Mouse (Mus musculus) cerebral cortex, adult 2 months (tissue): ENCODE measurements around the gene Slc43a3.

ENCODE experiments used
- WGBS: fragments of 180-500 bp; shearing (Covaris S2); methylation state at CpG from one replicate; pipeline ENCODE4 v1.1.7; 2018; 5-methylcytosine and 5-hydroxymethylcytosine counted together

Gene Slc43a3

GRCm38 (mm10) chr2:84936474-84937429, at the start of gene Slc43a3:
Gene Slc43a3, plus strand, starts transcription at chr2:84936579.
- WGBS = 31% methylated on average over 38 of the region's 38 CpGs

GRCm38 (mm10) chr2:84886821-84887281, 49.5 kb upstream of the Slc43a3 start:
- under 1% methylated on average over 35 of the region's 39 CpGs for WGBS

- under 1% methylated on average over 58 of the region's 58 CpGs for WGBS
These were observed 48.7 kb upstream of the Slc43a3 start for GRCm38 (mm10) chr2:84887411-84888271.

- WGBS = 2% methylated on average over 28 of the region's 28 CpGs
These were observed 47.6 kb upstream of the Slc43a3 start for GRCm38 (mm10) chr2:84888657-84889315.

GRCm38 (mm10) chr2:84889316-84890044, 46.9 kb upstream of the Slc43a3 start:
- 11% methylated on average over 14 of the region's 14 CpGs for WGBS

GRCm38 (mm10) chr2:84890045-84890340, 46.4 kb upstream of the Slc43a3 start:
- WGBS = 3% methylated on average over 5 of the region's 5 CpGs

GRCm38 (mm10) chr2:84893359-84893758, 43.0 kb upstream of the Slc43a3 start:
- 31% methylated on average over 6 of the region's 6 CpGs for WGBS

GRCm38 (mm10) chr2:84895495-84896198, 40.7 kb upstream of the Slc43a3 start:
- 82% methylated on average over 4 of the region's 4 CpGs for WGBS

GRCm38 (mm10) chr2:84896686-84897085, 39.7 kb upstream of the Slc43a3 start:
- WGBS = 96% methylated on average over 6 of the region's 6 CpGs

- WGBS = 77% methylated on average over 3 of the region's 3 CpGs
These were observed 23.7 kb upstream of the Slc43a3 start for GRCm38 (mm10) chr2:84912722-84913121.

- 96% methylated on average over 5 of the region's 5 CpGs for WGBS
These were observed 22.5 kb upstream of the Slc43a3 start for GRCm38 (mm10) chr2:84913881-84914280.

GRCm38 (mm10) chr2:84915330-84915729, 21.0 kb upstream of the Slc43a3 start:
- 80% methylated on average over 3 of the region's 3 CpGs for WGBS

GRCm38 (mm10) chr2:84916548-84917320, 19.6 kb upstream of the Slc43a3 start:
- 72% methylated on average over 8 of the region's 8 CpGs for WGBS

- WGBS = 83% methylated on average over 3 of the region's 3 CpGs
These were observed 18.2 kb upstream of the Slc43a3 start for GRCm38 (mm10) chr2:84918188-84918587.

- 93% methylated on average over 10 of the region's 10 CpGs for WGBS
These were observed 16.7 kb upstream of the Slc43a3 start for GRCm38 (mm10) chr2:84919601-84920108.

GRCm38 (mm10) chr2:84930186-84930585, 6.2 kb upstream of the Slc43a3 start:
- 96% methylated on average over 7 of the region's 7 CpGs for WGBS

- WGBS = 75% methylated on average over 8 of the region's 8 CpGs
These were observed 2.3 kb upstream of the Slc43a3 start for GRCm38 (mm10) chr2:84933992-84934648.

GRCm38 (mm10) chr2:84934649-84935007, 1.8 kb upstream of the Slc43a3 start:
- 71% methylated on average over 4 of the region's 4 CpGs for WGBS

- WGBS = 72% methylated on average over 5 of the region's 5 CpGs
These were observed 1.3 kb upstream of the Slc43a3 start for GRCm38 (mm10) chr2:84935065-84935464.
